Mouse (Mus musculus): Measurements from ENCODE around the gene Ank3.

DNA sequence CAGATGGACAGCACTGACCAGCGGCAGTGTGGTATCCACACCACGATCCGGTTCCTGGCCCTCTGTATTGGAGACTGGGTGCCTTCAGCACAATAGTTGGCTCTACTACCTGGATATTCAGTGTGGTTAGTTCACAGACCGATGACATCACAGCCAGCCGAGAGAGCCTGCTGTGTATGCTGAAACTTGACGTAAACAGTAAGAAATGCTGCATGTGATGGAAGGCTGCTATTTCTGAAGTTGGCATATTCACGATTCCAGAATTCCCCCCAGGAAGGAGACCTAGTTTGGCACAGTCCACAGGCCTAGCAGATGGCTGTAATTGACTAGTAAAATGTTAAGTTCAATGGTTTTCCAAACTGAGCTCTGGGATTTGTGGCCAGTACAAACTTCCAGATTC lies 521.2 kb downstream of the Ank3 start:
- no peak for TF ChIP-seq CTCF (conservative IDR thresholded peaks at IDR 0.05; ENCODE audit: insufficient read depth, insufficient read length, low read depth, low read length)
- no peak for TF ChIP-seq POLR2A (IDR thresholded peaks at IDR 0.05; ENCODE audit: low read depth, low read length)
